Mouse (Mus musculus) ES-E14 (cell line): ENCODE measurements at regions not wholly inside any gene's neighbourhood (a gene's known extent, or its start where the extent isn't known, plus 50 kb on each side); places are given as distances from the start of the nearest gene placed in this dataset.

Experiments
- DNase-seq: peaks from one replicate; pipeline ENCODE4 v3.0.0-alpha.2; 2013; ENCODE audit warnings: low read depth, low spot score
- H3K27ac ChIP-seq: 2 replicates; pipeline ENCODE4 v1.5.1; 2012; ENCODE audit warnings: low read depth, mild to moderate bottlenecking, low read length, moderate library complexity, mixed read lengths; ENCODE audit not compliant: poor library complexity, insufficient read depth, severe bottlenecking
- H3K36me3 ChIP-seq: 2 replicates; pipeline ENCODE4 v1.6.1; 2012; ENCODE audit warnings: mild to moderate bottlenecking, low read length, moderate library complexity, mixed read lengths; ENCODE audit not compliant: control insufficient read depth, poor library complexity, insufficient read depth, severe bottlenecking
- H3K4me1 ChIP-seq, 2 experiments: fragments of 150-350 bp in 1 of 2; sonication (generic) in 1 of 2; 2 replicates each; pipeline ENCODE4 v1.6.1; 2012; ENCODE audit warnings: low read length in 2 of 2, mild to moderate bottlenecking in 1 of 2, mixed read lengths in 1 of 2; ENCODE audit not compliant: control insufficient read depth in 2 of 2, insufficient read depth in 2 of 2, poor library complexity in 1 of 2
- H3K4me3 ChIP-seq, 2 experiments: fragments of 150-350 bp in 1 of 2; sonication (generic) in 1 of 2; 2 replicates each; pipeline ENCODE4 v1.5.1; 2012; ENCODE audit warnings: low read length in 2 of 2, low read depth in 1 of 2, mild to moderate bottlenecking in 1 of 2, mixed read lengths in 1 of 2; ENCODE audit not compliant: insufficient read depth in 1 of 2, poor library complexity in 1 of 2, severe bottlenecking in 1 of 2
- H3K9ac ChIP-seq: 2 replicates; pipeline ENCODE4 v1.6.1; 2012; ENCODE audit warnings: low read depth, mild to moderate bottlenecking, low read length, mixed read lengths; ENCODE audit not compliant: poor library complexity, insufficient read depth, severe bottlenecking
- H3K9me3 ChIP-seq: fragments of 150-350 bp; sonication (generic); 2 replicates; pipeline ENCODE4 v1.6.1; 2012; ENCODE audit warnings: low read depth, mild to moderate bottlenecking, low read length; ENCODE audit not compliant: control insufficient read depth, insufficient read depth
- CHD2 ChIP-seq: IDR thresholded peaks from 2 replicates; pipeline ENCODE4 v1.6.1; 2014; ENCODE audit warnings: mild to moderate bottlenecking, low read depth, low read length, inconsistent platforms
- HCFC1 ChIP-seq: IDR thresholded peaks from 2 replicates; pipeline ENCODE4 v1.6.1; 2012; ENCODE audit warnings: low read length, inconsistent platforms, borderline replicate concordance; ENCODE audit not compliant: insufficient read depth
- MAFK ChIP-seq: IDR thresholded peaks from 2 replicates; pipeline ENCODE4 v1.6.1; 2014; ENCODE audit warnings: mild to moderate bottlenecking, low read depth, low read length, inconsistent platforms; ENCODE audit not compliant: insufficient read depth
- ZC3H11A ChIP-seq: IDR thresholded peaks from 2 replicates; pipeline ENCODE4 v1.6.1; 2012; ENCODE audit warnings: low read depth, mild to moderate bottlenecking, inconsistent platforms, low read length, borderline replicate concordance
- ZNF384 ChIP-seq: IDR thresholded peaks from 2 replicates; pipeline ENCODE4 v1.6.1; 2012; ENCODE audit warnings: low read depth, low read length, inconsistent platforms
- in situ Hi-C, 2 experiments: fragments of 600-800 bp; cut with MboI; formaldehyde crosslinking; loops; one replicate each; pipeline ENCODE4 v1.15.1; 2025; ENCODE audit warnings: low sequenced_read_pairs in 2 of 2, inconsistent platforms in 1 of 2; ENCODE audit not compliant: unreplicated experiment in 2 of 2

DNA sequence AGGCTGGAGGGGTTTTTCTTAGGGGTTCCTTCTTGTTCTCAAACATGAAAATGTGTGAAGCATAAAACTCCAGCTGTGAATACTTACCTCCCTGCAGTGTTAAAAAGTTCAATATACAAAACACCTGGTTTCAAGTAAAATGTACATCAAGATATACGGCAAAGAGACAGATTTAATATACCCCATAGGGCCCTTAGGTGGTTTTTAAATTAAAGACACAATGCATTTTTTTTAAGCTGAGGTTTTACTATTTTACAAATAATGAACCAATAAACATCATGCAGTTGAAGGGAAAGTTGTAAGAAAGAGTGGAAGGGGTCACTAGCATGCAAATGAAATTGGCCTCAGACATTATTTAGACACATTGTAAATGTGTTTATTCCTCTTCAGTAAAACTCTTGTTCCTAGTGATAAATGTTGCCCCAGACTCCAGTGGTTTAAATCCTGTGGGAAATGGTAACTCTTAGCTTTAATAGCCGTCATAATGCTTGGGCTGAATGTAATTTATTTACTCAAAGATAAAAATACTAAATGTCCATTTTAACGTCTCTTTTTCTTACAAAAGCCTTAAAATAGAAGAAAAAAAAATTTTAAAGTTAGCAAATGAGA lies 1337.9 kb downstream of the Efnb2 start:
- no peak for DNase-seq
- Histone ChIP-seq H3K4me3 (no peak overlapping the region), H3K4me1 (no peaks in the 10 kb centered on the region), H3K9ac (no peak overlapping the region), H3K36me3 (no peaks in the 10 kb centered on the region), H3K9me3 (no peaks in the 10 kb centered on the region), H3K27ac (no peak overlapping the region)
- TF ChIP-seq ZC3H11A = no peak
- TF ChIP-seq MAFK = no peak
- TF ChIP-seq ZNF384 = no peak
- no peak for TF ChIP-seq HCFC1
- in situ Hi-C loops = no loop called here

DNA sequence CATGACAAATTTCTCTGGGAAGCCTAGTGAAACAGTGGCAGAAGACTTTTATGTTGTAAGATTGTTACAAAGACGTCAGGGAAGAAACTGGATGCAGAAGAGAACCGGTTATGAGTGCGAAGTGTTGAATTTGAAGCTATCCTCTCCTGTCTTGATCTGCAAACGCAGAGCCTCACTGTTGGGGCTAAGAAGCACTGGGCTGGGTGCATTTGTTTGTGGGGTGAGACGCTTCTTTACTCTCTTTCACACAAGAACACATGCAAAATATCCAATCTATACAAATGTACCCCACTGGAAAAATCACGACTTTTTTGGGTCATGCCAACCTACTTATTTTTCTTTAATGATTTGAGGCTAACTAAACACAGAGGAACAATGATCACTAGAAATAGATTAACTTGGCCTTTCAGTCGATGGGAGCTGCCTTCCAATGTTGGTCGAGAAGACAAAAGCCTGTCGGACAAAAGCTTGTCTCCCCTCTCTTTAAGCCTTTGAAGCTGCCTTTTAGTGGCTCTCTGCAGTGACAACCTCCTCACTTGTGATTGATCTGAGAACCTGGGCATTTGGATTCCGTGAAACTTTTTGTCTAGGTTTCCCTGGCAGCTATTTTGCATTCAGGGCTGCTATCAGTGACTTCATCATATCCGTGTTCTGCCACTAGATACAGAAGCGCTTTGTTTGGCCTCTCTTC lies 1338.5 kb downstream of the Efnb2 start:
- no peak overlapping the region for H3K9ac ChIP-seq
- no peak for DNase-seq
- in situ Hi-C loops = no loop called here

DNA sequence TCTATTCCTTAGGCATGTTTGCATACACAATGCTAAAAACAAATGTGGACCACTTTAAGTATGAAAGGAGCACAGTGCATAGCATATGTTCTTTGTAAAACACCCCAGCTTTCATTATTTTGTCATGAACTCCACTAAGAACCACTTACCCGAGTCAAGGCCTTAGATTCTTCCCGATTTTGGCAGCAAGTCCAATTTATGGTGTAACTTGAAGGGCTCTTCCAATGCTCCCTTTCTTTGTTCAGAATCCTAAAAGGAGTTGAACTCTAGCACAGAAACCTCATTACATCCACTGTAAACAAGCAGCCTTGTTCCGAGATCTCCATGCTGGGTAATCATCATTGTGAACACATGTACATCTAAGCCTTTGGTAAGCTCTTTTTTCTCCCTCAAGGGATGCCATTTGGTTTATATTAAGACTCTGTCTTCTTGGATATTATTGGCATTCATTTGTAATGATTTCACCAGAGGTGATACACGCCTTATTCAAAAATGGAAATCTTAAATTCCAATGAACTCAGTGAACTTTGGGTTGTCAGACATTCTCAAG lies 1344.2 kb downstream of the Efnb2 start:
- TF ChIP-seq ZNF384 (no peak), HCFC1 (no peak)
- H3K27ac ChIP-seq = no peak overlapping the region
- H3K9ac ChIP-seq = no peak overlapping the region
- H3K4me3 ChIP-seq = no peak overlapping the region
- H3K36me3 ChIP-seq = no peaks in the 10 kb centered on the region
- H3K9me3 ChIP-seq = no peaks in the 10 kb centered on the region
- no peaks in the 10 kb centered on the region for H3K4me1 ChIP-seq
- no peak for DNase-seq
- in situ Hi-C loops = no loop called here

More for the DNA sequence above, 1338.5 kb downstream of the Efnb2 start:
- H3K27ac ChIP-seq = no peak overlapping the region
- no peak overlapping the region for H3K4me3 ChIP-seq
- no peaks in the 10 kb centered on the region for H3K4me1 ChIP-seq
- no peaks in the 10 kb centered on the region for H3K36me3 ChIP-seq
- no peaks in the 10 kb centered on the region for H3K9me3 ChIP-seq
- TF ChIP-seq ZNF384 = no peak
- no peak for TF ChIP-seq CHD2
- TF ChIP-seq ZC3H11A = no peak
- no peak for TF ChIP-seq MAFK
- no peak for TF ChIP-seq HCFC1

DNA sequence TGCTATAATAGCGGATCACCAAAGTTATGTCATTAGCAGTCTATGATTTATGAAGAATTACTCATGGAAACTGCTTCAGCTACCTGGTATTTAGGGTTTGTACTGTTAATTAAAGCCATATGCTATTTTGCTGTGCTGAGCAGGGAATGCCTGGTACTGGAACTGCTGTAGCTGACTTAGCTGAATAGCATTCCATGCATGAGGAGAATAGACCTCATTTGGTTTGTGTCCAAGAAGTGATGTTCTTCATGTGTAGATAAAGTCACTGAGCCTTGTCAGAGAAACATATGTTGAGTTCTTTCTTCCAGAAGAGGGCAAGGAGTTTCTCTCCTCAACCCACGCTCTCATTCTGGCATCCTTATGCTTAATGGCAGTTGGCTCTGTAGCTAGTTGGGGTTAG lies 1351.8 kb downstream of the Efnb2 start:
- TF ChIP-seq ZC3H11A = no peak
- TF ChIP-seq CHD2 = no peak
- no peak for TF ChIP-seq ZNF384
- no peak for TF ChIP-seq MAFK
- TF ChIP-seq HCFC1 = no peak
- Histone ChIP-seq H3K4me3 (no peak overlapping the region), H3K4me1 (no peaks in the 10 kb centered on the region), H3K36me3 (no peaks in the 10 kb centered on the region), H3K9me3 (no peaks in the 10 kb centered on the region), H3K9ac (no peak overlapping the region), H3K27ac (no peak overlapping the region)
- DNase-seq = no peak
- in situ Hi-C loops = no loop called here

DNA sequence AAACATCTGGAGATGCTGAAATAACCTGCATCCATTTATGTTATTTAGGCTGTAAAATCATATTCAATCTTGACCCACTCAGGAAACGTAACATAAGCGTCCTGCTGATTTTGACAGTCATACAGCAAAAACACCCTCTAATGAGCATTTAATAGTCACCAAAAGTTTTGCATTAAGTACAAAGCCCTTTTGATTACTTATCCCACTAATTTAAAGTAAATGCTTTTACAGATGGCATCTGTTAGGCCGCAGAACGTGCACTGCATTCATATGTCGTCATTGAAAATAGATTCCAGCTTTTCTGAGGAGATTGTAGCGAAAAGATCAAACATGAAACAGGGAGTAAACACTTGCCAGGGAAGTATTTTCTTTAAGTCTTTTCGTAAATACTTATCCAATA lies 1371.7 kb downstream of the Efnb2 start:
- no peak overlapping the region for H3K9ac ChIP-seq
- no peaks in the 10 kb centered on the region for H3K36me3 ChIP-seq
- DNase-seq = no peak
- H3K4me1 ChIP-seq = 0 out of 4 replicates have a peak, but pooled peaks cover 0 to 1% of the 10 kb centered on the region in 2 experiments
- no peaks in the 10 kb centered on the region for H3K9me3 ChIP-seq
- no peak for TF ChIP-seq HCFC1
- TF ChIP-seq ZC3H11A = no peak
- no peak for TF ChIP-seq MAFK
- TF ChIP-seq CHD2 = no peak
- TF ChIP-seq ZNF384 = no peak
- H3K4me3 ChIP-seq = no peak overlapping the region
- in situ Hi-C loops = no loop called here
- H3K27ac ChIP-seq = no peak overlapping the region
